Mouse (Mus musculus) liver, postnatal 0 days (tissue): ENCODE measurements around the gene Stk40. TPM values are rescaled to one million over a fixed set of nuclear protein-coding genes. Genes with fewer than 3 reads are reported as not detected.

Source experiments
- ATAC-seq: fragments of 200-750 bp; cut with Nextera tagmentation; 2 replicates; pipeline ENCODE4 v1.8.0; 2017; ENCODE audit warnings: mild to moderate bottlenecking, moderate library complexity
- DNase-seq: peaks from one replicate; pipeline ENCODE4 v3.0.0-alpha.2; 2016
- H3K27ac ChIP-seq: fragments of 300-500 bp; sonication (generic); 2 replicates; pipeline ENCODE4 v1.5.1; 2014; ENCODE audit warnings: antibody characterized with exemption, moderate library complexity, mild to moderate bottlenecking, low read depth
- H3K27me3 ChIP-seq: fragments of 300-500 bp; sonication (generic); 2 replicates; pipeline ENCODE4 v1.6.1; 2014; ENCODE audit warnings: low read length, control low read depth, mixed read lengths; ENCODE audit not compliant: insufficient read depth
- H3K36me3 ChIP-seq: fragments of 300-500 bp; sonication (generic); replicated peaks from 2 replicates; pipeline ENCODE4 v1.6.1; 2014; ENCODE audit warnings: mild to moderate bottlenecking, control low read depth, low read length, moderate library complexity, mixed read lengths; ENCODE audit not compliant: insufficient read depth
- H3K4me1 ChIP-seq: fragments of 300-500 bp; sonication (generic); 2 replicates; pipeline ENCODE4 v1.6.1; 2014; ENCODE audit warnings: antibody characterized with exemption, mild to moderate bottlenecking, control low read depth; ENCODE audit not compliant: insufficient read depth
- H3K4me2 ChIP-seq: fragments of 300-500 bp; sonication (generic); 2 replicates; pipeline ENCODE4 v1.6.1; 2014; ENCODE audit warnings: low read depth, mild to moderate bottlenecking, low read length, moderate library complexity, mixed read lengths
- H3K4me3 ChIP-seq: fragments of 300-500 bp; sonication (generic); 2 replicates; pipeline ENCODE4 v1.5.1; 2014; ENCODE audit warnings: low read depth, low read length
- H3K9ac ChIP-seq: fragments of 300-500 bp; sonication (generic); replicated peaks from 2 replicates; pipeline ENCODE4 v1.6.1; 2014; ENCODE audit warnings: mild to moderate bottlenecking, moderate library complexity
- H3K9me3 ChIP-seq: fragments of 300-500 bp; sonication (generic); 2 replicates; pipeline ENCODE4 v1.6.1; 2016; ENCODE audit warnings: mild to moderate bottlenecking, control low read depth, low read length, mixed read lengths
- CTCF ChIP-seq: sonication (generic); IDR thresholded peaks from 2 replicates; pipeline ENCODE4 v1.5.1; 2016; ENCODE audit warnings: antibody characterized with exemption, low read depth
- EP300 ChIP-seq: IDR thresholded peaks from 2 replicates; pipeline ENCODE4 v1.6.1; 2016; ENCODE audit warnings: antibody characterized with exemption, low read depth, mild to moderate bottlenecking
- WGBS: fragments of 180-500 bp; shearing (Covaris S2); extraction: QIAGEN DNeasy Blood & Tissue Kit; methylation state at CpG from one replicate; pipeline ENCODE4 v1.1.7; 2014; ENCODE audit not compliant: insufficient replicate concordance; 5-methylcytosine and 5-hydroxymethylcytosine counted together
- polyA plus RNA-seq: library from polyadenylated mRNA; unstranded; fragments of >200 nt; fragmentation: Nextera tagmentation; extraction: Ambion mirVana; gene quantifications from 2 replicates; pipeline ENCODE4 v1.2.1, GENCODE M21; 2015

Gene Stk40
- polyA plus RNA-seq, 1 experiment from 2014 or later: 11.3 TPM

DNA sequence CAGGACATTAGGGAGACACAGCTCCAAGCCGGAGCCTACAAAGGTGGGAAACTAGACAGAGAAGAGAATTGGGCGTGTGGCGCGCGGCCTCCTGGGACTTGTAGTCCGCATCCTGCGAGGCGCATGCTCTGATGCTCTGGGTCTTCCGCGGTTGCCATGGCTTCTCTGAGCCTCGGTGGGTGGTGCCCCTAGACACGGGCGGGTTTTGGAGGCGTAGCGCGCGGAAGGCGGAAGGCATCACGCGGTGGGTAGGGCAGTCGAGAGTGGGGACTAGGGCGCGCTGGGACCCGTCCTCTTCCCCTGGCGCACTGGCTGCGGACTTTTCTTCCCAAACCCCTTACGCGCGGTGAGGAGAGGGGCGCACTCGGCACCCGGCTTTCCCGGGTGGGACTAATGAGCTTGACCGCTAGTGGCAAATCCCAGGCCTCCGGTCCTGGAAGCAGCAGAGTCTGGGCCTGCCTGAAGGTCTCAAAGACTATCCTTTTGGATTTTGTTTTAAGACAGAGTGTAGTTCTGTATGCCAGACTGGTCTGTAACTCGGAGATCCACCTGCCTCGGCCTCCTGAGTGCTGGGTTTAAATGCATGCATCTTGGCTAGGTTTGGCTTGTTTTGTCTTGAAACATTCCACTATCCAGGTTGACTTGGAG lies 7.2 kb upstream of the Stk40 start, which contains the start of gene Lsm10:
Gene Lsm10 (plus strand): TSS at position 160 of the 648 bp plus-strand sequence.
- Histone ChIP-seq H3K4me2 (peak within 1 kb of the TSS; percentile 77), H3K36me3 (0 out of 2 replicates have a peak, but pooled peaks cover 4% of the 10 kb centered on the region), H3K4me3 (peak within 1 kb of the TSS; percentile 60), H3K4me1 (peaks cover 36% of the 10 kb centered on the region), H3K9ac (peak within 1 kb of the TSS; percentile 63), H3K27ac (peak within 1 kb of the TSS; percentile 37; the same call in 1 of the 2 replicates), H3K27me3 (no peaks in the 10 kb centered on the region), H3K9me3 (no peaks in the 10 kb centered on the region)
- 1% methylated on average over 36 of the region's 37 CpGs for WGBS
- no peak for TF ChIP-seq CTCF
- TF ChIP-seq EP300: no peak
- ATAC-seq (peak; percentile 99), DNase-seq (peak; percentile 95)

DNA sequence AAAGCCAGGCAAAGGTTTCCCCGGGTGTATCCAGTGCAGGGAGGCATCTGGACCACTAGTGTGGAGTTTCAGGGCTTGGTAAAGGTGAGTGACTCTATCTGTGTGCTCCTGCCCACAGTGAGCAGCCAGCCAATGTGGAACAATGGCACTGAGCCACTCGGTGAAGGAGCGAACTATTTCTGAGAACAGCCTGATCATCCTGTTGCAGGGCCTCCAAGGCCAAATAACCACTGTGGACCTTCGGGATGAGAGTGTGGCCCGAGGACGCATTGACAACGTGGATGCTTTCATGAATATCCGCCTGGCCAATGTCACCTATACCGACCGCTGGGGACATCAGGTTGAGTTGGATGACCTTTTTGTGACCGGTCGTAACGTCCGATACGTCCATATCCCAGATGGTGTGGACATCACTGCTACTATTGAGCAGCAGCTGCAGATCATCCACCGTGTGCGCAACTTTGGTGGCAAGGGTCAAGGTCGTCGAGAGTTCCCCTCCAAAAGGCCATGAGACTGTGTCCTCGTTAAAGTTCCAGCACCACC lies 6.0 kb upstream of the Stk40 start:
- DNase-seq (no peak), ATAC-seq (no peak)
- 87% methylated on average over 20 of the region's 20 CpGs for WGBS
- Histone ChIP-seq H3K27ac (no peak overlapping the region), H3K9me3 (no peaks in the 10 kb centered on the region), H3K4me3 (no peak overlapping the region), H3K36me3 (0 out of 2 replicates have a peak, but pooled peaks cover 4% of the 10 kb centered on the region), H3K27me3 (no peaks in the 10 kb centered on the region), H3K4me2 (no peak overlapping the region), H3K4me1 (peaks cover 43% of the 10 kb centered on the region), H3K9ac (no peak overlapping the region)
- TF ChIP-seq EP300: no peak
- TF ChIP-seq CTCF: no peak

GRCm38 (mm10) chr4:126099365-126099764 lies 4.4 kb upstream of the Stk40 start:
- WGBS: 63% methylated on average over 3 of the region's 3 CpGs
- H3K4me3 ChIP-seq: no peak overlapping the region
- 0 out of 2 replicates have a peak, but pooled peaks cover 4% of the 10 kb centered on the region for H3K36me3 ChIP-seq
- DNase-seq (no peak), ATAC-seq (no peak)
- H3K27me3 ChIP-seq: no peaks in the 10 kb centered on the region
- TF ChIP-seq CTCF: no peak
- no peak for TF ChIP-seq EP300
- H3K4me1 ChIP-seq: peaks cover 42% of the 10 kb centered on the region
- peak overlapping the region; percentile 30 for H3K4me2 ChIP-seq
- peak overlapping the region; percentile 42 for H3K27ac ChIP-seq
- 0 out of 2 replicates have a peak overlapping the region, but pooled peaks have one; percentile 31 for H3K9ac ChIP-seq
- no peaks in the 10 kb centered on the region for H3K9me3 ChIP-seq

DNA sequence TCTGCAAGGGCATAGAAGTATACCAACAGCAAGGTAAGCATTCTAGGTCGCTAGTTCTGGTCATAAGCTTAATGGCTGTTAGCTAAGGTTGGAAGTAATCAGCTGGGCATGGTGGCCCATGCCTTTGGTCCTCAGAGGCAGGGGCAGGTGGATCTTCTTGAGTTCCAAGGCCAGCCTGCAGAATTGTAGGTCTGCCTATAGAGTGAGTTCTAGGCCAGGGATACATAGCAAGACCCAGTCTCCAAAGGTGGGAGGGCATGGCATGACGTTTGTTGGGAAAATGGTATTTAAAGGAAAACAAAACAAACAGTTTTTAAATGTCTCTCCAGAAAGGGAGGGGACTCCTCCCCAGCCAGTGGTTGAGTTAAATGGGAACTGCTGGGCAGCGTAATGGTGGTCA lies 3.0 kb upstream of the Stk40 start:
- peaks cover 55% of the 10 kb centered on the region for H3K4me1 ChIP-seq
- DNase-seq (no peak), ATAC-seq (no peak)
- no peak overlapping the region for H3K9ac ChIP-seq
- no peak overlapping the region for H3K4me3 ChIP-seq
- H3K4me2 ChIP-seq: no peak overlapping the region
- no peak overlapping the region for H3K27ac ChIP-seq
- no peaks in the 10 kb centered on the region for H3K27me3 ChIP-seq
- TF ChIP-seq EP300: no peak
- TF ChIP-seq CTCF: no peak
- H3K36me3 ChIP-seq: 0 out of 2 replicates have a peak, but pooled peaks cover 4% of the 10 kb centered on the region
- WGBS: 79% methylated on average over 3 of the region's 3 CpGs
- H3K9me3 ChIP-seq: no peaks in the 10 kb centered on the region

- peak overlapping the region; percentile 90; the same call in 1 of the 2 replicates for H3K4me3 ChIP-seq
- H3K27me3 ChIP-seq: no peaks in the 10 kb centered on the region
- no peak for ATAC-seq
- no peaks in the 10 kb centered on the region for H3K9me3 ChIP-seq
- 0 out of 2 replicates have a peak overlapping the region, but pooled peaks have one; percentile 39 for H3K9ac ChIP-seq
- peak overlapping the region; percentile 94 for H3K27ac ChIP-seq
- TF ChIP-seq EP300: no peak
- TF ChIP-seq CTCF: no peak
- peak; percentile 50 for DNase-seq
- H3K36me3 ChIP-seq: 0 out of 2 replicates have a peak, but pooled peaks cover 4% of the 10 kb centered on the region
- H3K4me2 ChIP-seq: peak overlapping the region; percentile 99
- WGBS: 48% methylated on average over 7 of the region's 7 CpGs
- peaks cover 54% of the 10 kb centered on the region for H3K4me1 ChIP-seq
These were observed 1.5 kb upstream of the Stk40 start for GRCm38 (mm10) chr4:126102061-126102841.
